Mouse (Mus musculus) hindbrain, embryonic 12.5 days (tissue): ENCODE data around the gene Hcls1. TPM values are rescaled to one million over a fixed set of nuclear protein-coding genes. Genes with fewer than 3 reads are reported as not detected.
A peak's percentile ranks its signal among the peaks of the same experiment; 100 is the strongest.

ENCODE experiments used
- ATAC-seq: fragments of 200-750 bp; cut with Nextera tagmentation; 2 replicates; pipeline ENCODE4 v1.8.0; 2017; ENCODE audit warnings: moderate TSS enrichment; ENCODE audit not compliant: low FRiP score
- H3K27ac ChIP-seq: fragments of 300-500 bp; sonication (generic); 2 replicates; pipeline ENCODE4 v1.5.1; 2016; ENCODE audit warnings: mild to moderate bottlenecking
- H3K27me3 ChIP-seq: fragments of 300-500 bp; sonication (generic); 2 replicates; pipeline ENCODE4 v1.6.1; 2016; ENCODE audit warnings: mild to moderate bottlenecking
- H3K36me3 ChIP-seq: fragments of 300-500 bp; sonication (generic); 2 replicates; pipeline ENCODE4 v1.6.1; 2016; ENCODE audit warnings: mild to moderate bottlenecking
- H3K4me1 ChIP-seq: fragments of 300-500 bp; sonication (generic); 2 replicates; pipeline ENCODE4 v1.6.1; 2016
- H3K4me2 ChIP-seq: fragments of 300-500 bp; sonication (generic); replicated peaks from 2 replicates; pipeline ENCODE4 v1.6.1; 2016; ENCODE audit warnings: mild to moderate bottlenecking
- H3K4me3 ChIP-seq: fragments of 300-500 bp; sonication (generic); 2 replicates; pipeline ENCODE4 v1.5.1; 2016; ENCODE audit warnings: mild to moderate bottlenecking
- H3K9ac ChIP-seq: fragments of 300-500 bp; sonication (generic); 2 replicates; pipeline ENCODE4 v1.6.1; 2016; ENCODE audit warnings: mild to moderate bottlenecking, moderate library complexity
- H3K9me3 ChIP-seq: fragments of 300-500 bp; sonication (generic); replicated peaks from 2 replicates; pipeline ENCODE4 v1.6.1; 2016; ENCODE audit warnings: mild to moderate bottlenecking
- WGBS: fragments of 180-500 bp; shearing (Covaris S2); methylation state at CpG from one replicate; pipeline ENCODE4 v1.1.7; 2016; 5-methylcytosine and 5-hydroxymethylcytosine counted together
- polyA plus RNA-seq: library from polyadenylated mRNA; unstranded; fragments of >200 nt; fragmentation: Nextera tagmentation; extraction: Ambion mirVana; gene quantifications from 2 replicates; pipeline ENCODE4 v1.2.1, GENCODE M21; 2016

Gene Hcls1
- polyA plus RNA-seq, 1 experiment from 2014 or later: 2.5 TPM

- H3K4me3 ChIP-seq: no peak overlapping the region
- peaks cover 47% of the 10 kb centered on the region for H3K36me3 ChIP-seq
- no peaks in the 10 kb centered on the region for H3K27me3 ChIP-seq
- ATAC-seq: no peak
- no peaks in the 10 kb centered on the region for H3K4me1 ChIP-seq
- H3K27ac ChIP-seq: no peak overlapping the region
- H3K9me3 ChIP-seq: no peaks in the 10 kb centered on the region
- H3K9ac ChIP-seq: no peak overlapping the region
- no peak overlapping the region for H3K4me2 ChIP-seq
- WGBS: 95% methylated on average over 6 of the region's 6 CpGs
Observed at GRCm38 (mm10) chr16:36932546-36932945, 2.2 kb upstream of the Hcls1 start.

- H3K9ac ChIP-seq: no peak overlapping the region
- ATAC-seq: no peak
- 80% methylated on average over 6 of the region's 6 CpGs for WGBS
- H3K27ac ChIP-seq: no peak overlapping the region
- H3K27me3 ChIP-seq: no peaks in the 10 kb centered on the region
- no peak overlapping the region for H3K4me2 ChIP-seq
- H3K4me1 ChIP-seq: no peaks in the 10 kb centered on the region
- no peak overlapping the region for H3K4me3 ChIP-seq
- H3K36me3 ChIP-seq: peaks cover 31% of the 10 kb centered on the region
- H3K9me3 ChIP-seq: no peaks in the 10 kb centered on the region
Observed at GRCm38 (mm10) chr16:36934131-36934840, 497 bp upstream of the Hcls1 start.

GRCm38 (mm10) chr16:36935814-36936213 is 1.0 kb downstream of the Hcls1 start:
- no peak overlapping the region for H3K9ac ChIP-seq
- no peak overlapping the region for H3K27ac ChIP-seq
- ATAC-seq: no peak
- H3K27me3 ChIP-seq: no peaks in the 10 kb centered on the region
- H3K36me3 ChIP-seq: peaks cover 21% of the 10 kb centered on the region
- no peak overlapping the region for H3K4me3 ChIP-seq
- H3K4me2 ChIP-seq: no peak overlapping the region
- 82% methylated on average over 3 of the region's 3 CpGs for WGBS
- no peaks in the 10 kb centered on the region for H3K4me1 ChIP-seq
- no peaks in the 10 kb centered on the region for H3K9me3 ChIP-seq

- Histone ChIP-seq H3K4me3 (no peak overlapping the region), H3K36me3 (no peaks in the 10 kb centered on the region), H3K27ac (no peak overlapping the region), H3K4me2 (no peak overlapping the region), H3K9me3 (no peaks in the 10 kb centered on the region), H3K4me1 (peaks cover 9% of the 10 kb centered on the region), H3K27me3 (no peaks in the 10 kb centered on the region), H3K9ac (no peak overlapping the region)
- WGBS: 76% methylated on average over 6 of the region's 6 CpGs
- no peak for ATAC-seq
Observed at GRCm38 (mm10) chr16:36941137-36941727, 6.4 kb downstream of the Hcls1 start.

- H3K27me3 ChIP-seq: no peaks in the 10 kb centered on the region
- no peak overlapping the region for H3K9ac ChIP-seq
- no peak overlapping the region for H3K4me2 ChIP-seq
- H3K27ac ChIP-seq: no peak overlapping the region
- no peaks in the 10 kb centered on the region for H3K9me3 ChIP-seq
- no peaks in the 10 kb centered on the region for H3K36me3 ChIP-seq
- peaks cover 9% of the 10 kb centered on the region for H3K4me1 ChIP-seq
- WGBS: 68% methylated on average over 4 of the region's 4 CpGs
- H3K4me3 ChIP-seq: no peak overlapping the region
- ATAC-seq: no peak
Observed at GRCm38 (mm10) chr16:36941895-36942294, 7.1 kb downstream of the Hcls1 start.

GRCm38 (mm10) chr16:36943591-36943990 is 8.8 kb downstream of the Hcls1 start:
- Histone ChIP-seq H3K4me1 (peaks cover 9% of the 10 kb centered on the region), H3K4me2 (no peak overlapping the region), H3K9ac (no peak overlapping the region), H3K4me3 (no peak overlapping the region), H3K27ac (no peak overlapping the region), H3K36me3 (no peaks in the 10 kb centered on the region), H3K27me3 (no peaks in the 10 kb centered on the region), H3K9me3 (no peaks in the 10 kb centered on the region)
- no peak for ATAC-seq
- 91% methylated on average over 3 of the region's 3 CpGs for WGBS

GRCm38 (mm10) chr16:36944895-36945424 is 10.2 kb downstream of the Hcls1 start:
- H3K27me3 ChIP-seq: no peaks in the 10 kb centered on the region
- no peak overlapping the region for H3K9ac ChIP-seq
- peak; percentile 60 for ATAC-seq
- no peaks in the 10 kb centered on the region for H3K9me3 ChIP-seq
- 35% methylated on average over 12 of the region's 12 CpGs for WGBS
- no peak overlapping the region for H3K27ac ChIP-seq
- H3K4me2 ChIP-seq: no peak overlapping the region
- H3K4me1 ChIP-seq: peaks cover 9% of the 10 kb centered on the region
- no peaks in the 10 kb centered on the region for H3K36me3 ChIP-seq
- H3K4me3 ChIP-seq: no peak overlapping the region

GRCm38 (mm10) chr16:36946459-36947159 is 11.8 kb downstream of the Hcls1 start:
- Histone ChIP-seq H3K27ac (no peak overlapping the region), H3K4me1 (peaks cover 9% of the 10 kb centered on the region), H3K9ac (no peak overlapping the region), H3K4me3 (no peak overlapping the region), H3K36me3 (no peaks in the 10 kb centered on the region), H3K9me3 (no peaks in the 10 kb centered on the region), H3K4me2 (no peak overlapping the region), H3K27me3 (no peaks in the 10 kb centered on the region)
- WGBS: 89% methylated on average over 8 of the region's 8 CpGs
- no peak for ATAC-seq

- ATAC-seq: no peak
- H3K9ac ChIP-seq: no peak overlapping the region
- no peaks in the 10 kb centered on the region for H3K36me3 ChIP-seq
- no peak overlapping the region for H3K4me3 ChIP-seq
- H3K9me3 ChIP-seq: no peaks in the 10 kb centered on the region
- no peaks in the 10 kb centered on the region for H3K27me3 ChIP-seq
- H3K4me1 ChIP-seq: peaks cover 5% of the 10 kb centered on the region
- H3K4me2 ChIP-seq: no peak overlapping the region
- 66% methylated on average over 4 of the region's 4 CpGs for WGBS
- H3K27ac ChIP-seq: no peak overlapping the region
Observed at GRCm38 (mm10) chr16:36947646-36948197, 12.9 kb downstream of the Hcls1 start.

GRCm38 (mm10) chr16:36949614-36950336 is 15.0 kb downstream of the Hcls1 start:
- H3K36me3 ChIP-seq: no peaks in the 10 kb centered on the region
- H3K27me3 ChIP-seq: no peaks in the 10 kb centered on the region
- H3K27ac ChIP-seq: no peak overlapping the region
- ATAC-seq: no peak
- no peak overlapping the region for H3K4me3 ChIP-seq
- H3K4me2 ChIP-seq: no peak overlapping the region
- WGBS: 69% methylated on average over 8 of the region's 8 CpGs
- no peak overlapping the region for H3K9ac ChIP-seq
- no peaks in the 10 kb centered on the region for H3K9me3 ChIP-seq
- H3K4me1 ChIP-seq: peaks cover 5% of the 10 kb centered on the region

- H3K4me3 ChIP-seq: no peak overlapping the region
- no peaks in the 10 kb centered on the region for H3K9me3 ChIP-seq
- H3K36me3 ChIP-seq: no peaks in the 10 kb centered on the region
- no peak overlapping the region for H3K4me2 ChIP-seq
- no peak for ATAC-seq
- H3K4me1 ChIP-seq: no peaks in the 10 kb centered on the region
- 37% methylated on average over 4 of the region's 4 CpGs for WGBS
- H3K27me3 ChIP-seq: no peaks in the 10 kb centered on the region
- no peak overlapping the region for H3K9ac ChIP-seq
- H3K27ac ChIP-seq: no peak overlapping the region
Observed at GRCm38 (mm10) chr16:36951029-36951428, 16.2 kb downstream of the Hcls1 start.

- Histone ChIP-seq H3K4me1 (no peaks in the 10 kb centered on the region), H3K4me2 (no peak overlapping the region), H3K27me3 (no peaks in the 10 kb centered on the region), H3K36me3 (no peaks in the 10 kb centered on the region), H3K9ac (no peak overlapping the region), H3K4me3 (no peak overlapping the region), H3K27ac (no peak overlapping the region), H3K9me3 (no peaks in the 10 kb centered on the region)
- WGBS: 53% methylated on average over 11 of the region's 11 CpGs
- ATAC-seq: no peak
Observed at GRCm38 (mm10) chr16:36955106-36955505, 20.3 kb downstream of the Hcls1 start.
